Mouse (Mus musculus) testis, adult 2 months (tissue): ENCODE data around the gene Noct. TPM values are rescaled to one million over a fixed set of nuclear protein-coding genes. Genes with fewer than 3 reads are reported as not detected.
"Not testable (repeated sequence)": the region's sequence is repeated elsewhere in the genome, so short reads cannot be mapped to it uniquely, and the experiment has no call there.

Experiments used
- H3K27ac ChIP-seq: fragments of 200-500 bp; 2 replicates; pipeline ENCODE4 v1.5.1; 2012; ENCODE audit warnings: low read depth, low read length; ENCODE audit not compliant: control insufficient read depth, insufficient read depth
- H3K27me3 ChIP-seq: fragments of 200-500 bp; 2 replicates; pipeline ENCODE4 v1.6.1; 2012; ENCODE audit warnings: mild to moderate bottlenecking, low read length, moderate library complexity; ENCODE audit not compliant: control insufficient read depth, insufficient read depth
- H3K36me3 ChIP-seq: fragments of 200-500 bp; 2 replicates; pipeline ENCODE4 v1.6.1; 2012; ENCODE audit warnings: mild to moderate bottlenecking, low read length; ENCODE audit not compliant: control insufficient read depth, insufficient read depth
- H3K4me1 ChIP-seq: fragments of 200-500 bp; 2 replicates; pipeline ENCODE4 v1.6.1; 2012; ENCODE audit warnings: low read length; ENCODE audit not compliant: control insufficient read depth, insufficient read depth
- H3K4me3 ChIP-seq: fragments of 200-500 bp; 2 replicates; pipeline ENCODE4 v1.5.1; 2012; ENCODE audit warnings: low read depth, mild to moderate bottlenecking, low read length, moderate library complexity, mixed read lengths; ENCODE audit not compliant: control insufficient read depth
- CTCF ChIP-seq: fragments of 200-500 bp; IDR thresholded peaks from 2 replicates; pipeline ENCODE4 v1.5.1; 2012; ENCODE audit warnings: low read depth, mild to moderate bottlenecking, inconsistent platforms, low read length, moderate library complexity; ENCODE audit not compliant: control insufficient read depth, insufficient read depth, insufficient replicate concordance
- POLR2A ChIP-seq: fragments of 200-500 bp; IDR thresholded peaks from 2 replicates; pipeline ENCODE4 v1.6.1; 2012; ENCODE audit warnings: low read depth, mild to moderate bottlenecking, inconsistent platforms, low read length, moderate library complexity; ENCODE audit not compliant: control insufficient read depth
- polyA plus RNA-seq: library from polyadenylated mRNA; depleted of rRNA; stranded (reverse); fragments of >200 nt; gene quantifications from 2 replicates; pipeline ENCODE4 v1.2.3, GENCODE M21; 2012; rRNA removed

The Noct gene
- polyA plus RNA-seq = 7.2 and 7.4 TPM in 2 replicates

DNA sequence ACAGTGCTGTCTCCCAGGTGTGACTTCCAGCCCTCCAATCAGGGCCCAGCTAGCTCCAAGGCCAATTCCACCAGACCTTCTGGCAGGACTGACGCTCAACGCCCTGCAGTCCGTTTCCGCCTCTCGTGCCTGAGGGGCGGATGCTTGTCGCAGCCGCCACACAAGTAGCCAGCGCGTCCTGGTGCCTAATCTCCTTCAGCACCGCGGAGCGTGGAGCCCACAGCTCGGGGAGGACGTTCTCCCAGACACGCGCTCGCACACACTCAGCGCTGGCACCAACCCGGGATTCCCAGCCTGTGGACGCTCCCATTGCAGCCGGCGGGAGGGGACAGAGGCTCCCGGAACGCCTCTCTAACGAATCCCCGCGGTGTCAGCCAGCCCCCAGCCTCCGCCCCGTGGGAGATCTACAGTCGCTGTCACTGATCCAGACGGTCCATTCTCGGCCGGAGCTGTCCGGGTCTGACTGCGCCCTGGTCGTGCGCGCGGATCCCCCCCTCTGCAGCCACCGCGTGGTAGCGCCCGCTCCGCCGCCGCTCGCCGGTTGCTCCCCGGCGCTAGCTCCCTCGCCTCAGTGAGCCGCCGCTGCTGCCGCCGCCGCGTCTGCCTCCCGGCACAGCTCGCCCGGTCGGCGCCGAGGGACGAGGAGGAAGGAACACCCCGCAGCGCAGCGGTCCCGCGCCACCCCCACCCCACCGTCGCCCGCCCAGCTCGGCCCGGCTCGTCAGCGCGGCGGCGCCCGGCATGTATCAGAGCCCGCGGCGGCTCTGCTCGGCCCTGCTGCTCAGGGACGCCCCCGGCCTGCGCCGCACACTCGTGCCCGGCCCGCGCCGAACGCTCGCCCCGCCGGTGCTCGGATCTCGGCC, at the start of gene Noct:
Gene Noct, plus strand, starts transcription at position 85 of the 863 bp plus-strand sequence.
- H3K27me3 ChIP-seq = no peaks in the 10 kb centered on the region
- peaks cover 10% of the 10 kb centered on the region for H3K4me1 ChIP-seq
- H3K27ac ChIP-seq = peak within 1 kb of the TSS; percentile 94
- TF ChIP-seq CTCF (no peak), POLR2A (peak; percentile 44)
- no peaks in the 10 kb centered on the region for H3K36me3 ChIP-seq
- peak within 1 kb of the TSS; percentile 86 for H3K4me3 ChIP-seq

DNA sequence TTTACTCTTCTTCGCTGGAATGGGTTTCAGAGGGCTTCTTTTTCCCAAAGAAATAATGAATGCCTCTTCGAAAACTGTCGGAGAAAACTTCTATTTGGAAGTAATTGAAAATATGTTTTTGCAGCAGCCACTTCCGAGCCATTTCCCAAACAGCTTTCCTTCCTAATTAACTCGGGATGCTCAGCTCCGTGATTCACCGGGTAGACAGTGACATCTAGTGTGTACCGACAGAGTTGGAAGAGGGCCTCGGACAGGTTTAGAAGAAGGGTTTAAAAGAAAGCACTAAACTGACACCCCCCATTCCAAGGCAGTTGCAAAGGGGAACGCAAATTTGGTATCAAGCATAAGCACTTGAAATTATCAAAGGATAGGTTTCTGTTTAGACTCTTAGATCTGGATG, 46.1 kb upstream of the Noct start:
- Histone ChIP-seq H3K27me3 (no peaks in the 10 kb centered on the region), H3K4me1 (no peaks in the 10 kb centered on the region), H3K27ac (no peak overlapping the region), H3K4me3 (no peak overlapping the region), H3K36me3 (no peaks in the 10 kb centered on the region)
- TF ChIP-seq CTCF = no peak
- no peak for TF ChIP-seq POLR2A

DNA sequence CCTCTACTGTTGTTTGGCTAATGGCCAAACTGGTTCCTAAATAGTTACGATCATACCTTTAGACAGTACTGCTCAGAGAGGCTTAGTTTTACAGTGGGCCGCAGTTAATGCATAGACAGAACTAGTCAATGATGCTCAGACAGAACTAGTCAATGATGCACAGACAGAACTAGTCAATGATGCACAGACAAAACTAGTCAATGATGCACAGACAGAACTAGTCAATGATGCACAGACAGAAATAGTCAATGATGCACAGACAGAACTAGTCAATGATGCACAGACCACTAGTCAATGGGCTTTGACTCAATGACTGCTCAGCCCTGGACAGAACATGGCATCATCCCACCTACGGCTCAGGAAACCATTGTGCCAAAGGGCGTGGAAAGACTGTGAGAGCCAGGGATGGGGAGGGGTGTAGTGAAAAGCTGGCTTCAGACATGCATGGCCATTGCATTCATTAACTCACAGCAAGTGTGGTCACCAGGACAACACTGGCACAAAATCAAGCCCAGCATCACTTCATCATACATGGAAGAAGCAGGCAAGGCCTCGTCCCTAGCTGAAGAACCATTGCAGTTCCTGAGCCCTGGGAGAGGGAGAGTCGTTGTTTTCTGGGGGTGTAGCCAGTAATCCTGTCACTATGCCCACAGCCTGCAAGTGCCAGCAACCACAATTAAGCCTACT, 44.6 kb upstream of the Noct start:
- no peaks in the 10 kb centered on the region for H3K4me1 ChIP-seq
- no peak overlapping the region for H3K27ac ChIP-seq
- no peaks in the 10 kb centered on the region for H3K36me3 ChIP-seq
- H3K4me3 ChIP-seq = no peak overlapping the region
- no peaks in the 10 kb centered on the region for H3K27me3 ChIP-seq
- TF ChIP-seq CTCF = no peak
- TF ChIP-seq POLR2A = no peak

DNA sequence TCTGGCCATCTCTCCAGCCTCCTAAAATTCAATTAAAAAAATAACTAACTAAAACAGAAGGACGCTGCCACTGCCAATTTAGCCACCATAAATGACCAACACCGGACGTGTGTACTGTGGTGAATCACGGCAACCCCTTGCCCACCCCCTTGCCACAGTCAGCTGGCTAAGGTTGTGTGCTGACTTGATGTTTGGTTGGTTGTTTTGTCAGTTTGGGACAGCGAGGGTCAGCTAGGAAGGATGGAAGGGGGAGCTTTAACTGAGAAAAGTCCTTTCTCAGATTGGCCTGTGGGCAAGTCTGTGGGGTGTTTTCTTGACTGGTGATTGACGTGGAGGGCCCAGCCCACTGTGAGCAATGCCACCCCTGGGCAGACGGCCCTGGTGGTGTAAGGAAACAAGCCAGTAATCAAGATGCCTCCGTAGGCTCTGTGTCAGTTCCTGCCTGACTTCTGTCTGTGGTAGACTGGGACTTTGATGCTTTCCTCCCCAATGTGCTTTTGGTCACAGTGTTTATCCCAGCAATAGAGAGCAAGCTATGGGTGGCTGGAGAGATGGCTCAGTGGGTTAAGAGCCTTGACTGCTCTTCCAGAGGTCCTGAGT, 43.8 kb upstream of the Noct start:
- Histone ChIP-seq H3K27ac (no peak overlapping the region), H3K36me3 (no peaks in the 10 kb centered on the region), H3K4me3 (no peak overlapping the region), H3K27me3 (no peaks in the 10 kb centered on the region), H3K4me1 (no peaks in the 10 kb centered on the region)
- no peak for TF ChIP-seq POLR2A
- TF ChIP-seq CTCF = no peak

DNA sequence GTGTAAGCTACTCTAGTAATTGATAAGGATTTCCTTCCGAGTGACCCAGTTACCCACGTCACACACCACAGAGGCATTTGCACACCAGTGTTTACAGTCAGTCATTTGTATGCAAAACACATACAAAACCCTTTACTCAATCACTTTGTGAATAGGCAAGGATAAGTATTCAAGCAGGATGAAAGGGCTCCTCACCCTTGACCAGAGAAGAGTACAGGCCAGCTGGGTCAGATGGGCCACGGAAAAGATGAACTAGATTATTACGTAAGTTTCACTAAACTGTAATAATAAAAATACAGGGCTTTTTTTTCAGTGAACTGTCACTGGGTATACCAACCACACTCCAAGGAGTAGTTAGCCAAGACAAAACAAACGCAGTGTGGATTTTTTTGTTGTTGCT, 41.8 kb upstream of the Noct start:
- Histone ChIP-seq H3K27me3 (no peaks in the 10 kb centered on the region), H3K4me1 (no peaks in the 10 kb centered on the region), H3K36me3 (no peaks in the 10 kb centered on the region), H3K27ac (no peak overlapping the region), H3K4me3 (no peak overlapping the region)
- TF ChIP-seq CTCF = no peak
- TF ChIP-seq POLR2A = no peak

DNA sequence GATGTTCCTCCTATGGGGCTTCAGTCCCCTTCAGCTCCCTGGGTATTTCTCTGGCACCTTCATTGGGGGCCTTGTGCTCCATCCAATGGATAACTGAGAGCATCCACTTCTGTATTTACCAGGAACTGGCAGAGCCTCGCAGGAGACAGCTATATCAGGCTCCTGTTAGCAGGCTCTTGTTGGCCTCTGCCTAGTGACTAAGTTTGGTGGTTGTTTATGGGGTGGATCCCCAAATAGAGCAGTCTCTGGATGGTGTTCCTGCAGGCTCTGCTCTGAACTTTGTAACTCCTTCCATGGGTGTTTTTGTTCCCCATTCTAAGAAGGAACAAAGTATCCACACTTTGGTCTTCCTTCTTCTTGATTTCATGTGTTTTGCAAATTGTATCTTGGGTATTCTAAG, 40.7 kb upstream of the Noct start:
- not testable (repeated sequence) for H3K4me1 ChIP-seq, H3K36me3 ChIP-seq, H3K27me3 ChIP-seq, H3K27ac ChIP-seq, H3K4me3 ChIP-seq

DNA sequence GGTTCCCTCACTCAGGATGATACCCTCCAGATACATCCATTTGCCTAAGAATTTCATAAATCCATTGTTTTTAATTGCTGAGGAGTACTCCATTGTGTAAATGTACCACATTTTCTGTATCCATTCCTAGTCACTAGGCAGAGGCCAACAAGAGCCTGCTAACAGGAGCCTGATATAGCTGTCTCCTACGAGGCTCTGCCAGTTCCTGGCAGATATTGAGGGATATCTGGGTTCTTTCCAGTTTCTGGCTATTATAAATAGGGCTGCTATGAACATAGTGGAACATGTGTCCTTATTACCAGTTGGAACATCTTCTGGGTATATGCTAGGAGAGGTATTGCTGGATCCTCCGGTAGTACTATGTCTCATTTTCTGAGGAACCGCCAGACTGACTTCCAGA, 40.3 kb upstream of the Noct start:
- H3K36me3 ChIP-seq, H3K4me3 ChIP-seq, H3K27me3 ChIP-seq, H3K4me1 ChIP-seq, H3K27ac ChIP-seq: not testable (repeated sequence)

DNA sequence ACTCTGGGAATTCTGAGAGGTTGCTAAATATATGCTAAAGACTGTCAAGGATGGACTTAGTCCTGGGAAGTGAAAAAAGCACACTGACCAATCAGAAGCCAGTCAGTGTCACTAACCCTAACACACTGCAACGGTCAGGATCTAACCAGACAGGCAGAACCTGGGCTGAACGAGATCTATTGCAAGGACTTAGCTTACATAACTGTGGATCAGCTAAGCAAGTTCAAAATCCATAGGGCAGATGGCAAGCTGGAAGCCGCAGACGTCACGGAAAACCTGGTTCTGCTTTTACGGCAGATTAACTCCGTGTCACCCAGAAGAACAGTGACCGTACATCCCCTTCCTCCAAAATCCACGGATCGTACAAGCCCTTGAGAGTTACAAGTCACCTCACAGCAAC, 39.5 kb upstream of the Noct start:
- TF ChIP-seq CTCF = no peak
- TF ChIP-seq POLR2A = no peak
- no peaks in the 10 kb centered on the region for H3K4me1 ChIP-seq
- H3K27me3 ChIP-seq = no peaks in the 10 kb centered on the region
- no peak overlapping the region for H3K27ac ChIP-seq
- H3K4me3 ChIP-seq = no peak overlapping the region
- no peaks in the 10 kb centered on the region for H3K36me3 ChIP-seq
